Mouse (Mus musculus) inflammation-experienced regulatory T-cells, adult 6 months (primary cell): ENCODE results near the gene Iqcb1. TPM values are rescaled to one million over a fixed set of nuclear protein-coding genes. Genes with fewer than 3 reads are reported as not detected.
A peak's percentile ranks its signal among the peaks of the same experiment; 100 is the strongest.

Source experiments
- ATAC-seq: one replicate; pipeline ENCODE4 v1.8.0; 2017
- polyA plus RNA-seq, 3 experiments: library from polyadenylated mRNA; unstranded; fragments of 100-300 nt; shearing (Covaris generic); gene quantifications; one replicate each; pipeline ENCODE4 v1.2.1; 2017

The Iqcb1 gene
- polyA plus RNA-seq, 3 experiments from 2014 or later, result 6.7 to 25.0 (median 19.2) TPM

DNA sequence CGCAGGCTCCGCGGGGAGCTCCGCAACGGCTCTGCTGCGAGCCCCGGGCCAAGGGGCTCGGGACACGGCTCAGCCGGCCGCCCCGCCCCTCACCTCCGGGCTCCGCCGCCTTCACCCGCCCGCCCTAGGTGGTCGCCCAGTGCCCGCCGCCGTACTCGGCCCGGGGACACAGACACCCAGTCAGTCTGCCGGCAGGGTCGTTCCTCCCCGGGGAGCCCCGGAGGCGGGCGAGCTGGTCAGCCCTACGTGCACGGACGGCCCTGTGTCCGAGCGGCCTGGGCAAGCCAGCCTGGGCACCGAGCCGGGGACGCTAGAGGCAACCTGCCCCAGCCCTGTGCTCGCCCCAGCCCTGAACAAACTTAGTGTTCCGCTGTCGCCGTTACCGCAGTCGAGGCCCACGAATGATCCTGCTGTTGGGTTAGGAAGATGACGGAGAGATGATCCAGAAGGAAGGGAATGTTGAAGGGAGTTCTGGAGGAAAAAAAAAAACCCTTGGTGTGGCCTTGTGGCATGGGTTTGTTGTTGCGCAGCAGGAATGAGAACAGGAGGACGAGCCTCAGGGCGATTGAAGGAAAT lies 47.2 kb downstream of the Iqcb1 start:
- ATAC-seq, result peak; percentile 22

- ATAC-seq, result no peak
Observed at GRCm38 (mm10) chr16:36877316-36877715, 49.1 kb downstream of the Iqcb1 start.

DNA sequence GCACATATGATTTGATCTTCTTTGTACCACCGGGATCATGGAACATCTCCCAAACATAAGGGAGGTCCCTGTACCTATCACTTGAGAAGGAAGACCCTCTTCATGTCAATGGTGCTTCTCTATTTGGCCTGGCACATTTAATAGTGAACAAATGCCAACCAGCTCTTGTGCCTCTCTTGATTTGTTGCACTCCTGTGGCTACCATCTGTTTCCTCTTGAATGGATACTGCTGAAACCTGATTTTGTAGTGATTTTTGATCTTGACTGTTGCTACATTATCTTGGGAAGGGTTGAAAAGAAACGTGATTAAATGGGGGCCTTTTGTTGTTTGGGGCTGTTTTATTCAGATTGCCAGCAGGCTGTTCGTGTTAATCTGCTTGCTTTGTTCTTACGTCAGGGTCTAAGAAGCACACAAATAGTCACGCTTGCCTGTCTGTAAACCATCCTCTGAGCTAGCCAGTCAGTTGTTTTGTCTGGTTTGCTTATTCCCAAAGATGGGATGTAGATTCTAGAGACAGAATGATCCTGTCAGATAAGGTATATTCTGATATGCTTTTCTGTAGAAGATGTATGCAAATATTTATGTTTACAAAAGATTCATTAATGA lies 54.7 kb downstream of the Iqcb1 start:
- no peak for ATAC-seq

DNA sequence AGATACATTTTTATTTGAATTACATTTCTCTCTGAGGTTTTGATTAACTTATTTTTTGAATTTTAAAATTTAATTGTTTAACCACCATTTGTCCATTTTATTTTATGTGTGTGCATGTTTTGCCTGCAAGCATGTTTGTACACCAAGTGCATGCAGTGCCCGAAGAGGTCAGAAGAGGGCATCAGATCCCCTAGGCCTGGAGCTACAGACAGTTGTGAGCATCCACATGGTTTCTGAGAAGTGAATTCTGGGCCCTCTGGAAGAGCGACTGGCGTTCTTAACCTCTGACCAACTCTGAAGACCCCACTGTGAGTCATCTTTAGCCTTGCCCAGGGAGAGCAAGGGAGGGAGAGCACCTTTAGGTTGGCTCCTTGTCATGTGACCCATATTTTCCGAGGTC lies 56.7 kb downstream of the Iqcb1 start:
- no peak for ATAC-seq

- no peak for ATAC-seq
Observed at GRCm38 (mm10) chr16:36885912-36886311, 57.7 kb downstream of the Iqcb1 start.

- ATAC-seq, result no peak
Observed at GRCm38 (mm10) chr16:36887546-36887945, 59.4 kb downstream of the Iqcb1 start.

- ATAC-seq, result no peak
Observed at GRCm38 (mm10) chr16:36890559-36890958, 62.4 kb downstream of the Iqcb1 start.

GRCm38 (mm10) chr16:36891415-36891814 lies 63.2 kb downstream of the Iqcb1 start:
- ATAC-seq, result no peak

DNA sequence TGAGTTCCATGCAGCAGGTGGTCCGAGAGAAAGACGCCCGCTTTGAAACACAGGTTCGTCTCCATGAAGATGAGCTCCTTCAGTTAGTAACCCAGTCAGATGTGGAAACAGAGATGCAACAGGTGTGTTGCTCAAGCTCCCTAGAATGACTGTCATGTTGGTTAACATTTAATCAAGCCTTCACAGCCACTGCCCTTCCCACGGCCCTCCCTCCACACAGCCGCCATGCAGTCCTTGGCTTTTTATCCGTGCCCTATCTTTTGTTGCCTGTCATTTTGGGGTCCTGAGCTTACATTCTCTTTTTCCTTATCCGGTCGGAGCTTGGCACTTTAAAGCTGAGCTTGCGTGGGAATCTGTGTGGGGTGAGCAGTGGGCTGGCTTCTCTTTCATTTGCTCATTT lies 65.1 kb downstream of the Iqcb1 start:
- no peak for ATAC-seq

- ATAC-seq, result no peak
Observed at GRCm38 (mm10) chr16:36896712-36897111, 68.5 kb downstream of the Iqcb1 start.

GRCm38 (mm10) chr16:36903156-36903555 lies 75.0 kb downstream of the Iqcb1 start:
- ATAC-seq, result no peak

- ATAC-seq, result no peak
Observed at GRCm38 (mm10) chr16:36911909-36912308, 83.7 kb downstream of the Iqcb1 start.

GRCm38 (mm10) chr16:36912311-36912710 lies 84.1 kb downstream of the Iqcb1 start:
- ATAC-seq, result no peak

DNA sequence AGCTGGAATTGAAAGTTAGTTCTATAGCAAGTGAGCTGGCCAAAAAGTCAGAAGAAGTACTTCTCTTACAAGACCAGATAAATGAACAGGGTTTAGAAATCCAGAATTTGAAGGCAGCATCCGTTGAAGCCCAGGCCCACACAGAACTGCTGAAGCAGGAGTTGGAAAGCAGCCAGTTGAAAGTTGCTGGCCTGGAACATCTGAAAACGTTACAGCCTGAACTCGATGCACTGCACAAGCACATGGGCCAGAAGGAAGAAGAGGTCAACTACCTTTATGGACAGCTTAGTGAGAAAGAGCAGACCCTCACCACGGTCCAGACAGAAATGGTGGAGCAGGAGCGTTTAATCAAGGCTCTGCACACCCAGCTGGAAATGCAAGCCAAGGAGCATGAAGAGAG lies 86.0 kb downstream of the Iqcb1 start:
- no peak for ATAC-seq

- no peak for ATAC-seq
Observed at GRCm38 (mm10) chr16:36918505-36918904, 90.3 kb downstream of the Iqcb1 start.

GRCm38 (mm10) chr16:36920410-36920809 lies 92.2 kb downstream of the Iqcb1 start:
- no peak for ATAC-seq

- ATAC-seq, result no peak
Observed at GRCm38 (mm10) chr16:36921067-36921613, 93.0 kb downstream of the Iqcb1 start.

DNA sequence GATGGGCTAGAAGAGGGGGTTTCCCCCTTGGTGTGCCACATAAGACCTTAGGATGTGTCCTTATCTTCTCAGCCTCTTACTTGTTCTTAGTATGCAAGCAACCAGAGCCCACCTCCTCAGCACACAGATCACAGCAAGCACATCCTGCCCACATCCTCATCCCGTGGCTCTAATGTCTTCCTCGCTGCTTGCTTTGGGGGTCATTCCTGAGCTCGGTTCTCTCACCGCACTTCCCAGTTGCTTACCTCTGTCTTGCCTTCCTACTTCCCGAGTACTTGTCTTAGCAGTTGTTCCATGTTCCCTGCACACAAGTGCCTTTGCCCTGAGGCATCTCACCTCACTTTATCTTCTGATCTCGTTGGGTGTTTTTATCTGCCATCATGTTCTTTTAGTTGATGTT lies 93.8 kb downstream of the Iqcb1 start:
- ATAC-seq, result peak; percentile 87

Other genes starting within 250 kb of the Iqcb1 start
- 10 to 100 TPM; 31.6 to 68.0 (median 48.2) TPM for gene Cd86, start 162.3 kb upstream of the Iqcb1 start, polyA plus RNA-seq
- gene Ildr1, start 134.4 kb upstream of the Iqcb1 start, polyA plus RNA-seq, result 10 to 100 TPM in 1 of 3 experiments, 1 to 10 TPM in 2; 6.9 to 18.3 (median 8.2) TPM
- 10 to 100 TPM; 22.2 to 79.8 (median 44.2) TPM for gene Slc15a2, start 43.4 kb upstream of the Iqcb1 start, polyA plus RNA-seq
- gene Eaf2, start 46.6 kb downstream of the Iqcb1 start, polyA plus RNA-seq, result 1 to 10 TPM in 1 of 3 experiments, under 1 TPM in 2; 0.36 to 2.0 (median 0.63) TPM
- 10 to 100 TPM; 33.8 to 41.7 (median 37.1) TPM for gene Golgb1, start 46.8 kb downstream of the Iqcb1 start, polyA plus RNA-seq
- gene Hcls1, start 106.6 kb downstream of the Iqcb1 start, polyA plus RNA-seq, result 100 to 1,000 TPM; 180 to 219 (median 188) TPM
- gene Fbxo40, start 162.1 kb downstream of the Iqcb1 start, polyA plus RNA-seq, result under 1 TPM; 0.40 to 0.55 (median 0.45) TPM
- 1 to 10 TPM; 2.6 to 6.8 (median 3.4) TPM for gene Polq, start 183.4 kb downstream of the Iqcb1 start, polyA plus RNA-seq